Mouse (Mus musculus) myocyte (in vitro differentiated cells): ENCODE measurements at regions not wholly inside any gene's neighbourhood (a gene's known extent, or its start where the extent isn't known, plus 50 kb on each side); places are given as distances from the start of the nearest gene placed in this dataset.

ENCODE experiments used
- E2F4 ChIP-seq: IDR thresholded peaks from one replicate; pipeline ENCODE4 v1.6.1; 2011; ENCODE audit warnings: mild to moderate bottlenecking, control low read depth, moderate library complexity; ENCODE audit not compliant: insufficient read depth
- MAX ChIP-seq: IDR thresholded peaks from one replicate; pipeline ENCODE4 v1.6.1; 2011; ENCODE audit warnings: low read depth, mild to moderate bottlenecking, control low read depth
- MYOD1 ChIP-seq, 3 experiments: IDR thresholded peaks; one replicate each; pipeline ENCODE4 v1.6.1; 2011; ENCODE audit warnings: control low read depth in 2 of 3, low read depth in 2 of 3, mild to moderate bottlenecking in 2 of 3, moderate library complexity in 1 of 3; ENCODE audit not compliant: insufficient read length in 2 of 3, control insufficient read depth in 1 of 3
- MYOG ChIP-seq, 3 experiments: IDR thresholded peaks; one replicate each; pipeline ENCODE4 v1.6.1; 2011; ENCODE audit warnings: control low read depth in 2 of 3, low read depth in 2 of 3, mild to moderate bottlenecking in 2 of 3; ENCODE audit not compliant: insufficient read length in 2 of 3, control insufficient read depth in 1 of 3, insufficient read depth in 1 of 3
- POLR2A ChIP-seq: IDR thresholded peaks from one replicate; pipeline ENCODE4 v1.6.1; 2011; ENCODE audit warnings: low read depth, mild to moderate bottlenecking, control low read depth, moderate library complexity; ENCODE audit not compliant: insufficient read length
- TCF12 ChIP-seq: IDR thresholded peaks from one replicate; pipeline ENCODE4 v1.6.1; 2011; ENCODE audit warnings: mild to moderate bottlenecking, control low read depth; ENCODE audit not compliant: poor library complexity, insufficient read depth, severe bottlenecking
- USF1 ChIP-seq: IDR thresholded peaks from one replicate; pipeline ENCODE4 v1.6.1; 2011; ENCODE audit warnings: low read depth, mild to moderate bottlenecking, control low read depth, moderate library complexity

DNA sequence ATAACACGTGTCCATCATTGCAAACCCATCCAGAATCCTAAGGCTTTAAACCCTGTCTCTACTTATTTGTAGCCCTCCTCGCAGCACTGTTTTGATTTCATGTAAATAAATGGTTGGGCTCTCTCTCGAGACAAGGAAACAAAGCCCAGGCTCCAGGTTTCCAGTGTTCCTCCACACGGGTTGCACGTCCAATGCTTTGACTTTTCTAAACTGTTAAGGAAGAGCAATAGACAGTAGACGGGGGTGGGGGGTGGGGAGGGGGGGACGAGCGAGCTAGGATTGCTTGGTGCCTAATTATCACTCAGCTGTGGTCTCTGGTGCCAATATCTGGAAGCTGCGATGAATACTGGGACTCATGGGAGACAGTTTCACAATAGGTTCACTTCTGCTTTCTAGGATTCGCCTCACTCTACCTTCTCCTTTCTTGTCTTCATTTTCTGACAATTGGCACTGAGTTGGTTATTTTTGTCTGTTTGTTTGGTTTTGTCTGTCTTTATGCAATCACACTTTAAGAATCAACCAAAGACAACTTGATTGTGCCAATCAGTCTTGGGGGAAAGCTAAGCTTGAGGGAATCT, 179.3 kb upstream of the Ccdc122 start:
- TF ChIP-seq POLR2A (no peak), MYOD1 (IDR thresholded peaks at IDR 0.05; ENCODE audit: control insufficient read depth in 1 of 3, insufficient read length in 2 of 3, low read depth in 2 of 3) (no peak), E2F4 (no peak), MAX (no peak), TCF12 (no peak), MYOG (IDR thresholded peaks at IDR 0.05; ENCODE audit: control insufficient read depth in 1 of 3, insufficient read depth in 1 of 3, insufficient read length in 2 of 3, low read depth in 2 of 3) (no peak), USF1 (no peak)
